Mouse (Mus musculus): ENCODE results near the gene Gm10337.

Gm10337 gene

GRCm38 (mm10) chr15:102503447-102503846, at the start of gene Gm10337:
Gene Gm10337 (plus strand): TSS chr15:102503722.
- no peak for DNase-seq (ENCODE audit: low spot score)

DNA sequence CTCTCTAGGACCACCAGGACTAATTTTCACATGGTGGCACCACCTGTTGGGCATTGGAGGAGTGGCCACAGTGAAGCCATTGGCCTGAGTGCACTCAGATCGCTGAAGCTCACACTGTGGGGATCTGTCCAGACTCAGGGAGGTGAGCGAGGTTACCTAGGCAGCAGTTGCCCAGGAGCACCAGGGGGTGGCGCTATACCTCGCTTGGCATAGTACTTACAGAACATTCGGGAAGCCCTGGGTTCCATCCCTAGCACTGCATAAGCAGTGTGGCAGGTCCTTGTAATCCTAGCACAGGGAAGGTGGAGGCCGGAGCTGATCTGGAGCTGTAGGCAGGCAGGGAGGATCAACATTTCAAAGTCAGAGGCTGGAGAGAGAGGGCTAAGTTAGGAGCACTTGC, 47.5 kb upstream of the Gm10337 start:
- DNase-seq (ENCODE audit: low spot score) = no peak

GRCm38 (mm10) chr15:102458050-102458736, 45.3 kb upstream of the Gm10337 start:
- no peak for DNase-seq (ENCODE audit: low spot score)

DNA sequence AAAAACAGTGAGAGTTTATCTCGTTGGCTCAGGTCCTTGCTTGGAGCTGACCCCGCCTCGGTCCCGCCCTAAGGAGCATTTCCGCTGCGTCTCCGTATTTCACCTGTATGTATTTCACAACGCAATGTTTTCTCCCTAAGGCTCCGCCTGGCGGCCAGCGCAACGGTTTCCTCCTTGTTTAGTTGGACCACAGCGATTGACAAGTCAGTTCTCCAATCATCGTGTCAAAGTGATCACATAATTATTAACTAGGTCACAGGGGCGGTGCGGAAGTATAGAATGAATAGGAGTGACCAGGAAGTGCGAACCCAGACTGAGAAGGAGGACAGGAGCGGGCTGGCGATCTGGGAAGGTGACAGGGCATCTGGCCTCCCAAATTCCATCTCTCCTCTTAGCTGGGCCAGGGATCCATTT, 44.6 kb upstream of the Gm10337 start, which contains the start of gene Prr13:
Gene Prr13, plus strand, starts transcription at position 125 of the 414 bp plus-strand sequence.
- peak; percentile 97 for DNase-seq (ENCODE audit: low spot score)

GRCm38 (mm10) chr15:102459381-102459780, 44.1 kb upstream of the Gm10337 start:
- no peak for DNase-seq (ENCODE audit: low spot score)

GRCm38 (mm10) chr15:102459847-102460246, 43.7 kb upstream of the Gm10337 start:
- DNase-seq (ENCODE audit: low spot score) = no peak

DNA sequence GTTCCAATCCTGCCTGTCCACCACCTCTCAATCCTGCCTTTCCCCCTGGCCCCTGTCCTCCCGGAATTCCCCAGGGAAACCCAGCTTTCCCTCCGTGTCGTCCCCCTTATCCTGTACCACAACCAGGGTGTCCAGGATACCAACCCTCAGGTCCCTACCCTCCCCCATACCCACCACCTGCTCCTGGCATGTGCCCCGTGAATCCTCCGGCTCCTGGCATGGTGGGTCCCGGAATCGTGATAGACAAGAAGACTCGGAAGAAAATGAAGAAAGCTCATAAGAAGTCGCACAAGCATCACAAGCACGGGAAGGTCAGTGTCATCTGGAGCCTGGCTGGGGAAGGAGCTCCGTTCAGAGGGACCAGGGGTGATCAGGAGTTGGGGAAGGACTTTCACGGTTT, 43.1 kb upstream of the Gm10337 start:
- DNase-seq (ENCODE audit: low spot score) = no peak

GRCm38 (mm10) chr15:102460971-102461370, 42.6 kb upstream of the Gm10337 start:
- peak; percentile 43 for DNase-seq (ENCODE audit: low spot score)

GRCm38 (mm10) chr15:102461430-102462075, 42.0 kb upstream of the Gm10337 start:
- no peak for DNase-seq (ENCODE audit: low spot score)

DNA sequence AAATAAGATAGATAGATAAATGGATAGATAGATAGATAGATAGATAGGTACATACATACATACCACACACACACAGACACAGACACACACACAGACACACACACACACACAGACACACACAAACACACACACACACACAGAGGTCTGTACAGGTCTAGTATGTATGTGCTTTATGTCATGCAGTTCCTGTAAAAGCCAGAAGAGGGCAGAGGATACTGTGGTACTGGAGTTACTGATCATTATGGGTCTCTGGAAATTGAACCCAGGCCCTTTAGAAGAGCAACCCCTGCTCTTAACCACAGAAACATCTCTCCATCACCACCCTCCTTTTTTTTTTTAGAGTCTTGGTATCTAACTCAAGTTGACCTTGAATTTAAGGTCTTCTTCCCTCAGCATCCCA, 39.9 kb upstream of the Gm10337 start:
- no peak for DNase-seq (ENCODE audit: low spot score)

DNA sequence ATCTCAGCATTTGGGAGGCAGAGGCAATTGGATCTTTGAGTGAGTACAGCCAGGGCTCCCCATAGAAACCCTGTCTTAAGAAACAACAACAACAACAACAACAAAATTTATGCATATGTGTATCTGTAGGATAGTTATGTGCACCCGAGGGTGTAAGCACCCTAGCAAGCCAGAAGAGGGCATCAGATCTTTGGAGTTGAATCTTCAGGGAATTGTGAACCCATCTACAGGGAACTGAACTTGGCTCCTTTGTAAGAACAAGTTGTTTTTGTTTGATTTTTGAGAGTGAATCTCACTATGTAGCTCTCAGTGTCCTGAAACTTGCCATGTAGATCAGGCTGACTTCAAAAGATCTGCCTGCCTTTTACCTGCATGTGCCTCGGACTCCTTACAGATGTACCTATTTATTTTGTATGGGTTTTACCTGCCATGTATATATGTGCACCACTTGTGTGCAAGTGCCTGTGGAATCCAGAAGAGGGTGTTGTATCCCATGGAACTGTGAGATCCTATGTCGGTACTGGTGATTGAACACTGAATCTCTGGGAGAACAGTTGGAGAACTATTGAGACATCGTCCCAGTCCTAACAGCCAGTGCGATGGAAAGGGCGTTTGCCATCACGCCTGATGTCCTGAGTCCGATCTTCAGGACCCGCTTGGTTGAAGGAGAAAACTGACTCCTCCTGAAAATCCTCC, 34.7 kb upstream of the Gm10337 start:
- DNase-seq (ENCODE audit: low spot score) = no peak

DNA sequence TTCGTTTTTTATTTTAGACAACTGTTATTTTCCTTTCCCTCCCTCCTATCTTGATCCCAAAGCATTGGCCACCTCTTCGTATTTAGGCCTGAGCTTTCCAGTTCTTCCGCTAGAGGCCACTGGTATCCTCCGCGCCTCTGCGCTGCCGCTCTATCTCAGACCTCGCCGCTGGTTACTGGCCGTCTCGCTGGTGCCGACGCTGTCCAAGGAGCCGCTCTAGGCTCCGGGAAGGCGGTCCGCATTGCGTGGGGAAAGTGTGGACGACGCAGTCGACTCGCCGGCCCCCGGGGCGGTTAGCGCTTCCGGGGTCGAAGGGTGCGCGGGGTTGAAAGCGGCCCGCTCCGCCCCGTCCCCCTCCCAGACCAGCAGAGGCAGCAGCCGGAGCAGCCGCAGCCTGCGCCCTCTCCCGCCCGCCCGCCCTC, 33.3 kb upstream of the Gm10337 start, which contains the start of gene Pcbp2:
Gene Pcbp2, plus strand, starts transcription at position 357 of the 422 bp plus-strand sequence.
- peak; percentile 98 for DNase-seq (ENCODE audit: low spot score)

DNA sequence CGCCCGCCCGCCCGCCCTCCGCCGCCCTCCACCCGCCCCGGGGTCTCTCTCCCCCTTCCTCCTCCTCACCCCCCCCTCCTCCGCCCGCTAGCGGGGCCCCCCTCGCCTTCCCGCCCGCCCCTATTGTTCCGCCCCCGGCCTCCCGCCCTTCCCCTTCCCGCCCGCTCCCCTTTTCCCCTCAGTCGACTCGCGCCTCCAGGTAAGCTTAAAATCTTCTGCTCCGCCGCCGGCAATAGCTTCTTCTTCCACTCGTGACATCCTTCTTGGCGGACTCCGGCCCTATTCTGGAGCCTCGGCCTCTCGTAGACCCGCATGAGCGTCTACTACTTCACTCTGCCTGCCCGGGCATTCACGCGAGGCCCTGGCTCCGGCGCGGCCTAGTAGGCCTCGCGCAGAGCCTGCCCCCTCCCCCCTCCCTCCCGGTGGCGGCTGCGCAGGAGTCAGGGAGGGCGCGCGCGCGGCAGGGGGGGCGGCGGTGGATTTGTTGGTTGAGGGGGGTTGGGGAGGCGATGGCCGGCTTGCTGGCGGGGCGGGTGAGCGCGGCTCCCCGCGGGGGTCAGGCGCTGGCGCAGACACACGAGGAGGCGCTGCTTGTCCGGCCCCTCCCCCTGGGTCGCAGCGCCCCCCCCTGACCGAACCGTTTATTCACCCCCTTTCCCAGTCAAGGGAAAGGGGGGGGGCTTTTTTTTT, 32.8 kb upstream of the Gm10337 start:
- DNase-seq (ENCODE audit: low spot score) = peak; percentile 83

GRCm38 (mm10) chr15:102471295-102471645, 32.3 kb upstream of the Gm10337 start:
- no peak for DNase-seq (ENCODE audit: low spot score)

DNA sequence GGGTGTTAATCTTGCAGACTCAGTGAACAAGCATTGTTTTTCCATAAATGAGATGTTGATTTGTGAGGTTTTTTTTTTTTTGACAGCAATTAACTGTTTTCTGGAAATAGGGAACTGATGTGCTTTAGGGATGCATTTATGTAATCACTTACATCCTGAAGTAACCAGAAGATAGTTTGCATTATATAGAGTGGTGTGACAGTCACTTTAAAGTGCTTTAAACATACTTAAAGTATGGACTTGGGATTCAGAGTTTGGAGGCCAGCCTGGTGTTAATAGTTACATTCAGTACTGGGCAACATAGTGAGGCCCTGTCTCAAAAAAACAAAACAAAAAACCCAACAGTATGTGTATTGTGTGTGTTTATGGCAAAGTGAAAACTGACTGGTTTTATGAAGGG, 31.8 kb upstream of the Gm10337 start:
- DNase-seq (ENCODE audit: low spot score) = no peak

DNA sequence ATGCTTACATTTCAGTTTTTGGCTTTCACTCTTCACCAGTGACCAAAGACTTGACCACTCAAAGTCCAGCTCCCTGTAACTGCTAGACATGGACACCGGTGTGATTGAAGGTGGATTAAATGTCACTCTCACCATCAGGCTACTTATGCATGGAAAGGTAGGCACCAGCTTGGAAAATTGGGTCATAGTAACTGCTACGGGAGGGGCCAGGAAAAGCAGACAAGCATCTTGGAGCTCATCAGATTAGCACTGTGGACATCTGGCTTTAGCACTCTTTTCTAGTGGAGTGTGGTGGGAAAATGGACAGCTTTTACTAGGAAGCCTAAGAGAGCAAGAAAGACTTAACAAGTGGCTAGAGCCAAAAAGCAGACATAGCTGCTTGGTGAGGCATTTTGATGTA, 30.3 kb upstream of the Gm10337 start:
- no peak for DNase-seq (ENCODE audit: low spot score)

GRCm38 (mm10) chr15:102474520-102474919, 29.0 kb upstream of the Gm10337 start:
- no peak for DNase-seq (ENCODE audit: low spot score)

DNA sequence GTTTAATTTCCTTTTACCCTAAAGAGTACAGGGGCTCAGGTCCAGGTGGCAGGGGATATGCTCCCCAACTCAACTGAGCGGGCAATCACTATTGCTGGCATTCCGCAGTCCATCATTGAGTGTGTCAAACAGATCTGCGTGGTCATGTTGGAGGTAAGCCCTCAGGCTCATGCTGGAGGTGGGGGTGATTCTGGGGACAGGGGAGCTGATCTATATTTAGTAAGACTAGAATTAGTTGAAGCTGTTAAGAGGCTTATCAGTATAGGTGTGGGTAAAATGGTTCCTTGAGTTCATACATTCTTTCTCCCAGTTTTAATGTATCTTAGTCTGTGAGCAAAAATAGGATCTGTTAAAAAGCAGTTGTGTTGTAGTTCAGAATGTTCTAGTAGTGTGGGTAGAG, 20.4 kb upstream of the Gm10337 start:
- DNase-seq (ENCODE audit: low spot score) = no peak

GRCm38 (mm10) chr15:102485853-102486252, 17.7 kb upstream of the Gm10337 start:
- DNase-seq (ENCODE audit: low spot score) = no peak

GRCm38 (mm10) chr15:102487664-102488063, 15.9 kb upstream of the Gm10337 start:
- no peak for DNase-seq (ENCODE audit: low spot score)

GRCm38 (mm10) chr15:102498322-102498721, 5.2 kb upstream of the Gm10337 start:
- no peak for DNase-seq (ENCODE audit: low spot score)

DNA sequence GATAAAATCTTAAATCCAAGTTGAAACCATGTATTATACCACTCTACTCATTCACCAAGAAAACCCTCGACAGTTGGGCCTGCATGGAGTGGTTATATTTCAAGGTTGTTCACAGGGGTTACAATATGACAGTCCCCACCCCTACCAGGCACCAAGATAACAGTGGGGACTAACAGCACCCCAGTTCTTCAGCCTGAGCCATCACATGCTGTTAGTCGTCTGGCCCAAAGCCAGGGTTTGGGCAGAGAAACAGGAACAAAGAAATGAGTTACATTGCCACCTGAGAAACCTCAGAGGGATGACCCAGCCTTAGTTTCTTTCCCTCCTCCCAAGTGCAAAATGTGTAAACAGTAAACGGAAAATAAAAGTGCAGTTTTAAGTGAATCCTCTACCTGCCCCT, 4.2 kb upstream of the Gm10337 start:
- no peak for DNase-seq (ENCODE audit: low spot score)

All from adipocyte (in vitro differentiated cells).